Mouse (Mus musculus) limb, embryonic 11.5 days (tissue): ENCODE results near the gene Lpar5. TPM values are rescaled to one million over a fixed set of nuclear protein-coding genes. Genes with fewer than 3 reads are reported as not detected.
"Not testable (repeated sequence)": the region's sequence is repeated elsewhere in the genome, so short reads cannot be mapped to it uniquely, and the experiment has no call there.

ENCODE experiments used
- ATAC-seq: fragments of 200-750 bp; cut with Nextera tagmentation; 2 replicates; pipeline ENCODE4 v1.8.0; 2017; ENCODE audit warnings: low read depth; ENCODE audit not compliant: insufficient number of reproducible peaks, low FRiP score, low TSS enrichment
- DNase-seq: peaks from one replicate; pipeline ENCODE4 v3.0.0-alpha.2; 2015; ENCODE audit warnings: low spot score
- H3K27ac ChIP-seq: fragments of 300-500 bp; sonication (generic); replicated peaks from 2 replicates; pipeline ENCODE4 v1.5.1; 2014; ENCODE audit warnings: low read depth, mild to moderate bottlenecking, low read length
- H3K27me3 ChIP-seq: fragments of 300-500 bp; sonication (generic); 2 replicates; pipeline ENCODE4 v1.6.1; 2014; ENCODE audit warnings: mild to moderate bottlenecking, low read length, mixed read lengths; ENCODE audit not compliant: control insufficient read depth, insufficient read depth
- H3K36me3 ChIP-seq: fragments of 300-500 bp; sonication (generic); 2 replicates; pipeline ENCODE4 v1.6.1; 2014; ENCODE audit warnings: mild to moderate bottlenecking, low read length, moderate library complexity, mixed read lengths; ENCODE audit not compliant: control insufficient read depth, insufficient read depth
- H3K4me1 ChIP-seq: fragments of 300-500 bp; sonication (generic); 2 replicates; pipeline ENCODE4 v1.6.1; 2014; ENCODE audit warnings: low read length, mixed read lengths; ENCODE audit not compliant: control insufficient read depth, insufficient read depth
- H3K4me2 ChIP-seq: fragments of 300-500 bp; sonication (generic); 2 replicates; pipeline ENCODE4 v1.6.1; 2014; ENCODE audit warnings: low read depth, mild to moderate bottlenecking, moderate library complexity; ENCODE audit not compliant: severe bottlenecking
- H3K4me3 ChIP-seq: fragments of 300-500 bp; sonication (generic); 2 replicates; pipeline ENCODE4 v1.5.1; 2014; ENCODE audit warnings: low read depth, low read length
- H3K9ac ChIP-seq: fragments of 300-500 bp; sonication (generic); 2 replicates; pipeline ENCODE4 v1.6.1; 2014; ENCODE audit warnings: mild to moderate bottlenecking, low read length
- H3K9me3 ChIP-seq: fragments of 300-500 bp; sonication (generic); 2 replicates; pipeline ENCODE4 v1.6.1; 2016; ENCODE audit warnings: low read length; ENCODE audit not compliant: control insufficient read depth
- WGBS: fragments of 180-500 bp; shearing (Covaris S2); extraction: QIAGEN DNeasy Blood & Tissue Kit; methylation state at CpG from one replicate; pipeline ENCODE4 v1.1.7; 2014; 5-methylcytosine and 5-hydroxymethylcytosine counted together
- polyA plus RNA-seq: library from polyadenylated mRNA; unstranded; fragments of >200 nt; fragmentation: Nextera tagmentation; extraction: Ambion mirVana; gene quantifications from 2 replicates; pipeline ENCODE4 v1.2.1, GENCODE M21; 2014

Lpar5 gene
- 0.32 TPM in 1 of 2 replicates, not detected in the other for polyA plus RNA-seq

DNA sequence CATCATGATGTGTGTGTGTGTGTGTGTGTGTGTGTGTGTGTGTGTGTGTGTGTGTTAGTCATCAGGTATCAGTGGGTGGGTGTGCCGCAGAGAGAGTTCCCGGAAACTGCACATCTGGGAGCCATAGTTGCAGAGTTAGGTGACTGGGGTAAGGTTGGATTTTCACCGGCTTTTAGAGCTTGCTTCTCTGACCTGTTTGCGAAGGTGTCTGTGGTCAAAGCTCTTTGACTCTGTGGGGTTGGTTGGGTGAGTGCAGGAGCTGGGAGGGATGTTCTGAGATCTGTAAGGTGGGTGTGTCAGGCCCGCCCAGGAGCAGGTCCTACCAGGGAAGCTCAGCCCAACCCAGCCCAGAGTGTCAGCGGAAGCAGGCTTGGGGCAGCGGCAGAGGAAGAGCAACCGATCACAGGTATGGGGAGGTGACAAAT is at the start of gene Lpar5:
Gene Lpar5 (plus strand): TSS at position 350 of the 425 bp plus-strand sequence.
- H3K9ac ChIP-seq = no peak within 1 kb of the TSS
- no peaks in the 10 kb centered on the region for H3K4me1 ChIP-seq
- DNase-seq (no peak), ATAC-seq (no peak)
- H3K9me3 ChIP-seq = no peaks in the 10 kb centered on the region
- no peak within 1 kb of the TSS for H3K4me3 ChIP-seq
- no peak within 1 kb of the TSS for H3K4me2 ChIP-seq
- WGBS = 32% methylated on average over 8 of the region's 8 CpGs
- no peaks in the 10 kb centered on the region for H3K27me3 ChIP-seq
- no peak within 1 kb of the TSS for H3K27ac ChIP-seq
- no peaks in the 10 kb centered on the region for H3K36me3 ChIP-seq

- WGBS = 29% methylated on average over 7 of the region's 9 CpGs
- H3K4me2 ChIP-seq, H3K4me1 ChIP-seq, H3K4me3 ChIP-seq, H3K27me3 ChIP-seq, H3K27ac ChIP-seq, H3K9ac ChIP-seq, H3K9me3 ChIP-seq: not testable (repeated sequence)
- DNase-seq (peak; percentile 83), ATAC-seq (0 out of 2 replicates have a peak, but pooled peaks have one; percentile 32)
- H3K36me3 ChIP-seq = peaks cover 18% of the 10 kb centered on the region; the same call in 1 of the 2 replicates
These were observed 37.2 kb upstream of the Lpar5 start for GRCm38 (mm10) chr6:125030532-125030931.

GRCm38 (mm10) chr6:125031604-125032003 is 36.1 kb upstream of the Lpar5 start:
- no peak overlapping the region for H3K4me3 ChIP-seq
- 94% methylated on average over 16 of the region's 16 CpGs for WGBS
- H3K27ac ChIP-seq = no peak overlapping the region
- DNase-seq (no peak), ATAC-seq (no peak)
- H3K9me3 ChIP-seq = no peaks in the 10 kb centered on the region
- H3K9ac ChIP-seq = no peak overlapping the region
- no peaks in the 10 kb centered on the region for H3K4me1 ChIP-seq
- peaks cover 24% of the 10 kb centered on the region for H3K36me3 ChIP-seq
- no peaks in the 10 kb centered on the region for H3K27me3 ChIP-seq
- H3K4me2 ChIP-seq = no peak overlapping the region

GRCm38 (mm10) chr6:125038666-125039065 is 29.1 kb upstream of the Lpar5 start:
- Histone ChIP-seq H3K36me3 (peaks cover 10% of the 10 kb centered on the region), H3K4me1 (no peaks in the 10 kb centered on the region), H3K27me3 (no peaks in the 10 kb centered on the region), H3K9ac (peak overlapping the region; percentile 39), H3K4me3 (no peak overlapping the region), H3K4me2 (peak overlapping the region; percentile 24), H3K27ac (peak overlapping the region; percentile 44; the same call in 1 of the 2 replicates), H3K9me3 (no peaks in the 10 kb centered on the region)
- WGBS = 94% methylated on average over 4 of the region's 4 CpGs
- DNase-seq (no peak), ATAC-seq (no peak)

GRCm38 (mm10) chr6:125039131-125039530 is 28.6 kb upstream of the Lpar5 start:
- Histone ChIP-seq H3K27me3 (no peaks in the 10 kb centered on the region), H3K27ac (peak overlapping the region; percentile 44), H3K36me3 (peaks cover 10% of the 10 kb centered on the region), H3K9me3 (no peaks in the 10 kb centered on the region), H3K9ac (peak overlapping the region; percentile 39), H3K4me3 (peak overlapping the region; percentile 61), H3K4me1 (no peaks in the 10 kb centered on the region), H3K4me2 (peak overlapping the region; percentile 24)
- ATAC-seq (no peak; the same call in 1 of the 2 replicates), DNase-seq (no peak)
- 5% methylated on average over 8 of the region's 8 CpGs for WGBS

DNA sequence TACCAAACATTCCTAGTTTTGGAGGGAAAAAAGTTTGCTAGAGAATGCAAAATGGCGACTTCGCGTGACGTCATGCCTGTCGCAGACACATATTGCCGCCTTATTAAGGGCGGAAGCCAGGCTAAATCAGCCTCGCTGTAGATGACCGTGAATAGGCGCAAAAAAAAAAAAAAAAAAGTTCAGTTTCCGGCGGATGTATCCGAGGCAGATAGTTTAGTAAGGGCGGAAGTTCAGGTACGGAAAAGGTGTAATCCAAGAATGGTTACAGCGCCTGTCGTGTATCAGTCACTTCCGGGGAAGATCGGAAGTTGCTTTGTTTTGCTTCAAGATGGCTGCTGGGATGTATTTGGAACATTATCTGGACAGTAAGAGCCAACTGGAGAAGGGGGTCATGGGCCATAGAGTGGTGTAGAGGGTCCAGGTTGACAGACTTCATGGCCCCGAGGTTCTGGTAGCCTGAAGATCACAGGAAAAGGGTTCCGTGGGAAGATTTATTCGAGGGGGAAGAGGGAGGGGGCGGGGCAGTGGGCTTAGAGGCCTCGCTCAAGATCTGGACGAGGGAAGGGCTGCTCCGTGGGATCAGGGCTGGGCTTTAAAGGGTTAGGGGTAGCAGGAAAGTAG is 28.1 kb upstream of the Lpar5 start, which contains the start of gene Ing4:
Gene Ing4 (plus strand): TSS at position 228 of the 621 bp plus-strand sequence.
- Histone ChIP-seq H3K4me3 (peak within 1 kb of the TSS; percentile 61), H3K36me3 (peaks cover 10% of the 10 kb centered on the region), H3K4me2 (peak within 1 kb of the TSS; percentile 83), H3K27ac (peak within 1 kb of the TSS; percentile 65), H3K9ac (peak within 1 kb of the TSS; percentile 74), H3K4me1 (no peaks in the 10 kb centered on the region), H3K9me3 (no peaks in the 10 kb centered on the region), H3K27me3 (no peaks in the 10 kb centered on the region)
- peak; percentile 92 for DNase-seq
- whole genome bisulfite sequencing = under 1% methylated on average over 26 of the region's 26 CpGs
- ATAC-seq = peak; percentile 95

GRCm38 (mm10) chr6:125040221-125040620 is 27.5 kb upstream of the Lpar5 start:
- peaks cover 7% of the 10 kb centered on the region for H3K36me3 ChIP-seq
- 15% methylated on average over 7 of the region's 7 CpGs for WGBS

DNA sequence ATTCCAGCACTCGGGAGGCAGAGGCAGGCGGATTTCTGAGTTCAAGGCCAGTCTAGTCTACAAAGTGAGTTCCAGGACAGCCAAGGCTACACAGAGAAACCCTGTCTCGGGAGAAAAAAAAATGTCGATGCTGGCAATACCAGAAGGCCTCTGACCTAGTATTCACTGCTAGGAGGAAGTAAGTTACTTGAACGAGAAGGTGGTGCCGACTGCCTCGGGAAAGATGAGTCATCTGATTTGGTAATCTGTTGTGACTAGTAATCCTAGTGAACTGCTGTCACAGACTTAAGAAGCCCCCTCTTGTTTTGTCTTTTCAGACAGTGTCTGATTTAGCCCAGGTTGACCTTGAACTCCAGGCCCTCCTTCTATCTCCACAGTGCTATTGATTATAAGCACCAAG is 26.7 kb upstream of the Lpar5 start:
- Histone ChIP-seq H3K36me3 (peaks cover 4% of the 10 kb centered on the region), H3K9ac (no peak overlapping the region), H3K4me2 (0 out of 2 replicates have a peak overlapping the region, but pooled peaks have one; percentile 83), H3K27ac (no peak overlapping the region), H3K4me3 (no peak overlapping the region), H3K27me3 (no peaks in the 10 kb centered on the region), H3K9me3 (no peaks in the 10 kb centered on the region), H3K4me1 (no peaks in the 10 kb centered on the region)
- DNase-seq = no peak
- WGBS = 93% methylated on average over 7 of the region's 7 CpGs
- no peak for ATAC-seq

More at GRCm38 (mm10) chr6:125040221-125040620, 27.5 kb upstream of the Lpar5 start:
- DNase-seq (no peak), ATAC-seq (no peak)
- no peaks in the 10 kb centered on the region for H3K27me3 ChIP-seq
- peak overlapping the region; percentile 65 for H3K27ac ChIP-seq
- peak overlapping the region; percentile 83 for H3K4me2 ChIP-seq
- no peaks in the 10 kb centered on the region for H3K4me1 ChIP-seq
- H3K9ac ChIP-seq = peak overlapping the region; percentile 74
- no peaks in the 10 kb centered on the region for H3K9me3 ChIP-seq
- H3K4me3 ChIP-seq = peak overlapping the region; percentile 61
